ENCODE assay signal across 10 mouse cellular contexts in the genomic region with DNA sequence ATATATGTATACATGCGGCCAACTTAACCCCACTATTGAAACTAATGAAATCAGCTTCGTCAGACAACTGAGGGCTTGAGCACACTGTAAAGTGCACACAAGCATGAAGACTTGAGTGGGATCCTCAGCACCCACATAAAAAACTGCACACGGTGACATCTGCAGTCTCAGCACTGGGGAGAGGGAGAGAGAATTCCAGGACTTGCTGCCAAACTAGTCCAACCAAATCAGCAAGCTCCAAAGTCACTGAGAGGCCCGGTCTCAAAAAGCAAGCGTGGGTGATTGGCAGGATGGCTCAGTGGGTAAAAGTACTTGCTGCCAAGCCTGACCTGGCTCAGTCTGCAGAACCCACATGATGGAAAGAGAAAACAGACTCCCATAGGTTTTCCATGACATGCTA. TPM values are rescaled to one million over a fixed set of nuclear protein-coding genes. Genes with fewer than 3 reads are reported as not detected.
DNase-seq lines count a peak whose midpoint lies in the region.
"Had no signal": no experiment of that assay in that cellular context is flagged by ENCODE, and none has a peak within 500 bp of the region (broad histone marks: within the 10 kb centered on the region; RNA-seq: fewer than 3 reads in every experiment).

No protein-coding gene starts in this region.

- peak; percentile 43 to 74 for DNase-seq in layer of hippocampus, adult 18-20 months (ENCODE audit: low spot score in 2 of 2)
- DNase-seq in layer of hippocampus, adult 9-10 months (ENCODE audit: low spot score) = no peak
- DNase-seq in left cerebral cortex, postnatal 36 days (ENCODE audit: low spot score in 2 of 2) = peak; percentile 23 to 43
- no peak for DNase-seq in left cerebral cortex, adult 11 months (ENCODE audit: low spot score)
- peak; percentile 33 for DNase-seq in adipocyte (ENCODE audit: low spot score)
- DNase-seq in telencephalon, adult 2 months (ENCODE audit: low read depth, low spot score) = peak; percentile 76
- no peak for DNase-seq in embryo, embryonic 10.5 days (ENCODE audit: low spot score)
- DNase-seq: gastrocnemius, postnatal 25 days; left cerebral cortex, postnatal 4 days; liver, embryonic 13.5 days had no signal

- intact Hi-C loops in left cerebral cortex, postnatal 36 days (cut with DNase I) = no loop called here

RNA-seq across cellular contexts. Expression of a gene that starts 9.7 kb away (rescaled TPM):
- total RNA-seq in layer of hippocampus, adult 18-20 months (2021) = 10 to 100 TPM; 19.8 to 21.2 TPM
- total RNA-seq in left cerebral cortex, postnatal 36 days (2021) = 10 to 100 TPM; 16.3 to 18.8 TPM

RNA-seq across cellular contexts. Expression of a gene that starts 39.2 kb away (rescaled TPM):
- total RNA-seq in layer of hippocampus, adult 18-20 months (2021) = 10 to 100 TPM; 10.5 to 12.1 TPM
- 10 to 100 TPM; 11.6 to 12.6 TPM for total RNA-seq in left cerebral cortex, postnatal 36 days (2021)

Comparison
In these comparisons a context has a peak if more than half of its experiments do, and no peak if none do; other contexts are left out.
1. DNase-seq: peak in layer of hippocampus, adult 18-20 months (2 of 2), left cerebral cortex, postnatal 36 days (2 of 2), adipocyte (single experiment) and telencephalon, adult 2 months (single experiment); none in layer of hippocampus, adult 9-10 months (single experiment), left cerebral cortex, adult 11 months (single experiment) and embryo, embryonic 10.5 days (single experiment).